Mouse (Mus musculus): ENCODE measurements at regions not wholly inside any gene's neighbourhood (a gene's known extent, or its start where the extent isn't known, plus 50 kb on each side); places are given as distances from the start of the nearest gene placed in this dataset.

DNA sequence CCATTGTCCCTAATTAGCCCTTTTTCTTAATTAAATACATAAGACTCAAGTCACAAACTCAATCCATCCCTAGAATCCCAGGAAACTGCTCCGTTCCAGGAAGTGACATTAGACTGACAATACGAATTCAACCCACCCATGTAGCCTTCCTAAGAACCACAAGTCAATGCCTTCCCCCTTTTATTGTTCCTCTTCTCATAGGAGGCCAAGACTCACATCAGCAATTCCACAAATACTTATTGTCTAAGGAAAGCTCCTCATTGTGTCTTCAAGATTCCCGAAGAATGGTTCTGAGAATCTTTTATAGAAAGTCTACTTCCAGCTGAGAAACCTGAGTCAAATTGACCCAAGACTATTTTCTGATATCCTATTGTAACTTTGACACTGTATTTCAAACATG, 147.3 kb downstream of the Dmac1 start:
- DNase-seq (ENCODE audit: low spot score): no peak

DNA sequence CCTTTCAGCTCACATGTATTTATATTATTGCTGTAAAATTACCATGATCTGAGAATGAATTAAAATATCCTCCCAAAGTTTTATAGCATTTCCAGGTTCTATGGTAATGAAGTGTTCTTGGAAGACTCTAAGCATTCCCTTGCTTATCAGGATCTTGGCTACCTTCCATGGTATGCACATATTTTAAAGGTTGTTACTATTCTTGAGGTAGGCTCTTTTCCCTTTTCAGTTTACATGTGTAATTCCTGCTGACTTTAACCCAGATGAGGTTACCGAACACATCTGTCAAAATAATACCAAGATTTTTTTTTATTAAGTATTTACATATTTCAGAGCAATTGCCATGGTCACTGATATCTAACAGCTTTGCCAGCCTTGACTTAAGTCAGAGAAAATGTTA, 162.2 kb downstream of the Dmac1 start:
- no peak for DNase-seq (ENCODE audit: low spot score)

DNA sequence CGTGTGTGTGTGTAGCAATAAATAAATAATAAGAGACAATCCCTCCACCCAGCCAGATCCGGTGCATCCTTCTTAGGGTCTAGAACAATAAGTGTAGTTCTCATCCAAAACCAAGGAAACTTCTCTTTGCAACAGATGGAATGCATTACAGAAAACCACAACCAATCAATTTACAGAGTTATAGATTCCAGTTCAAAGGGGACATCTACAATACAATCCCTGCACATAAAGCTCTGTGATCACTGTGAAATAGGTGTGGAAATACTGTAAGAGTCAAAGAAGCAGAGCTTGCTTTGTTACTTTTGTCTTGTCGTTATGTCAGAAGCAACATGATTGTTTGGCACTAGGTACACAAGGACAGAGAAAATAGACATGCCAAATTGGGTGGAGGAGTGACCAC, 162.8 kb downstream of the Dmac1 start:
- DNase-seq (ENCODE audit: low spot score): no peak

DNA sequence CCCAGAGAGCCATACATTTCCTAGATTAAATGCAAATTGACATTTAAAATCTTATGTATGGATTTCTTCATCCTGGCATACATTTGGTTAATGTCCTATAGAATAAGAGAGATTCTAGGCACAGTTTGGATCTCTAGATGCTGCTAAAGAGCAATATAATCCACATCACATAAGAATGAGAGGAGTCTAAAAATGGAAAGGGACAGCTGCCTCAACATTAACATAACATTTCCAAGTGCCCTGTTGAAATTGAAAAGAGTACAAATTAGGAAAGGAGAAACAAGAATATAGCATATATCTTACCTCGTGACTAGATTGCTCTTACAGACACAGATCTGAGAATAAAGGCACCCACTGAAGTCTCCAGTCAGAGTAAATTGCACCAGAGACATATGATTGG, 212.3 kb downstream of the Dmac1 start:
- no peak for DNase-seq (ENCODE audit: low spot score)

DNA sequence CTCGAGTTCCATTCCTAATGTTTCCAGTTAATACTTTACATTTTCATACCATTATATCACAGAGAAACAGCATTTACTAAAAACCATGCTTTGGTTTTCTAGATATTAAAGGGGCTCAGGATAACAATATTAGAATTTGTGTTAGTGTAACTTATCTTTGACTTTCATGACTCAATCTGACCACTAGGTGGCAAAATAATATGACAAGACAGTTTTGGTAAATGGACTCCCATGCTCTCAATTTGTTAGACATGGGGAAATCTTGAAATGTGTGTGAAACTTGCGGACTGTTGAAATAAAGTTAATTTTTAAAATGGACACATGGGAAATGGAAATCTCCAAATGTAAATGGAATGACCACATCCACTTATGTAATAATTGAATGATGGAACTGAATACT, 214.8 kb downstream of the Dmac1 start:
- no peak for DNase-seq (ENCODE audit: low spot score)

DNA sequence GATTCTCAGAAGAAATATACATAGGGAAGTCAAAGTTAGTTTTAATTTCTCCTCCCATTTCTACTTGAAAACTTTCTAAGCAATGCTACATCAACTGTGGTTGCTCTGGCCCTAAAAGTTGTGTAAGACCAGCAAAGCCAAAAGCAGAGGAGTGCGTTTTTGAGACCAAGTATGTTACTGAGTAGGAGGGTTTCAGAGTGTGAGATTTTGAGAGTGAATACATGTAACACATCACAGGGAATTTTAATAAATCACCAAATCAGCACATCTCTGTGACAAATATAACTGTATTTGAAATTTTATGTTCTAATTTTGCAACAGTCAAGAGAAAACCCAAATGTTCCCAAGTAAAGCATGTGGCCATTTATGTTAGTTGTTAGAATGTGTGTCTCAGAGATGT, 234.6 kb downstream of the Dmac1 start:
- DNase-seq (ENCODE audit: low spot score): no peak

DNA sequence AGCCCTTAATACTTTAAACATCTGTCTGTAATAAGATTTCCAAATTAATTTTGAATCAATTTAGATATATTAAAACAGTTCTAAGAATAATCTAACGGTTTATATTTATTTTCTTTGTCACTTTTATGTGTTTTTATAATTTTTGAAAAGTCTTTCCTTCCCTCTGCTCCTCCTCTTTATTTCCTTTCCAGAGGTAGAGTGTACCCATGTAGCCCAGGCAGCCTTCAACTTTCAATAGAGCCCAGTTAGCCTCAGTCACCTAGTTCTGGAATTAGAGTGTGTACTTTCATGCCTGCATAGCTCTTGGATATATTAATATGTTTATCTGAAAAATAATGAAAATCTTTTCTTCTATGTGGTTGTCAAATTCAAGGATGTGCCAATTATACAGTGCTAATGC, 235.5 kb downstream of the Dmac1 start:
- no peak for DNase-seq (ENCODE audit: low spot score)

DNA sequence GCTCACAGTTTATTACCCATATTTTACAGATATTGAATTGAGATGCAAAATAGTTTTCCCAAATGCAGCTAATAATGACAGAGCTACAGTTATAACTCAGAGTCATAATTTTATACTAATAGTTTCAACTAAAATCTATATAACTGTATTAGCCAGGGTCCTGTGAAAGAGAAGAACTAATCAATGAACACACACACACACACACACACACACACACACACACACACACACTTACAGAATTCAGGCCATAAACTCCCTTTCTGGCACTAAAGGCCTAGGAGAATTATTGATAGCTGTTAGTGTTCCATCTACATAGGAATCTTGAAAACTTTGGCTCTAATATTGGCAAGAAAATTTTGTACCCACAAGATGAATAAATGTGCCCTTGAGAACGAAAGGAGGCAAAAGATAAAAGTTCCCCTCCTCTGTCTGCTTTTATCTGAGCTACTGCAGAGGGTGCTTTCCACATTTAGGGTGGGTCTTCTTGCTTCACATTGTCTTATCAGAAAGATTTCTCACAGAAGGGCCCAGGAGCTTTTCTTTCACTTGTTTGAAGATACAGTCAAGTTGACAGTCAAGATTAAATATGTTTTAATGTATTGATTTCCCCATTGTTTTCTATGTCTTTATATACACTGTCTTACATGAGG, 236.1 kb downstream of the Dmac1 start:
- DNase-seq (ENCODE audit: low spot score): peak; percentile 3

Data from yolk sac, embryonic 10.5 days (tissue).